Mouse (Mus musculus) MEL (cell line): ENCODE measurements around the gene Iapp. TPM values are rescaled to one million over a fixed set of nuclear protein-coding genes. Genes with fewer than 3 reads are reported as not detected.
A peak's percentile ranks its signal among the peaks of the same experiment; 100 is the strongest.

Experiments used
- DNase-seq: peaks from one replicate; pipeline ENCODE4 v3.0.0; 2011; ENCODE audit warnings: low read depth, low spot score
- H3K27ac ChIP-seq: 2 replicates; pipeline ENCODE4 v1.5.1; 2012; ENCODE audit warnings: low read depth, mild to moderate bottlenecking, control low read depth, low read length, moderate library complexity; ENCODE audit not compliant: control insufficient read depth
- H3K27me3 ChIP-seq, 2 experiments: fragments of 150-350 bp in 1 of 2; sonication (generic) in 1 of 2; 2 replicates each; pipeline ENCODE4 v1.6.1; 2012; ENCODE audit warnings: low read length in 2 of 2, mild to moderate bottlenecking in 2 of 2, improper control_type of control experiment in 1 of 2, moderate library complexity in 1 of 2; ENCODE audit not compliant: insufficient read depth in 2 of 2, control insufficient read depth in 1 of 2
- H3K36me3 ChIP-seq, 2 experiments: 2 replicates each; pipeline ENCODE4 v1.6.1; 2012 to 2014; ENCODE audit warnings: low read length in 2 of 2, improper control_type of control experiment in 1 of 2, inconsistent platforms in 1 of 2, mild to moderate bottlenecking in 1 of 2; ENCODE audit not compliant: insufficient read depth in 2 of 2, control insufficient read depth in 1 of 2
- H3K4me1 ChIP-seq, 2 experiments: fragments of 150-350 bp in 1 of 2; sonication (generic) in 1 of 2; 2 replicates each; pipeline ENCODE4 v1.6.1; 2012; ENCODE audit warnings: low read length in 2 of 2, improper control_type of control experiment in 1 of 2, mild to moderate bottlenecking in 1 of 2; ENCODE audit not compliant: insufficient read depth in 2 of 2, control insufficient read depth in 1 of 2
- H3K4me3 ChIP-seq, 2 experiments: fragments of 150-350 bp in 1 of 2; sonication (generic) in 1 of 2; 2 replicates each; pipeline ENCODE4 v1.5.1; 2012; ENCODE audit warnings: low read depth in 2 of 2, low read length in 2 of 2, mild to moderate bottlenecking in 2 of 2, moderate library complexity in 2 of 2, control low read depth in 1 of 2, improper control_type of control experiment in 1 of 2; ENCODE audit not compliant: control insufficient read depth in 1 of 2, insufficient read depth in 1 of 2
- H3K79me2 ChIP-seq: 2 replicates; pipeline ENCODE4 v1.6.1; 2012; ENCODE audit warnings: mild to moderate bottlenecking, low read length, moderate library complexity; ENCODE audit not compliant: control insufficient read depth, poor library complexity, insufficient read depth
- H3K9ac ChIP-seq: 2 replicates; pipeline ENCODE4 v1.6.1; 2012; ENCODE audit warnings: low read depth, mild to moderate bottlenecking, control low read depth, low read length, moderate library complexity; ENCODE audit not compliant: control insufficient read depth, poor library complexity, severe bottlenecking
- H3K9me3 ChIP-seq: fragments of 150-350 bp; sonication (generic); replicated peaks from 2 replicates; pipeline ENCODE4 v1.6.1; 2012; ENCODE audit warnings: mild to moderate bottlenecking, low read length, improper control_type of control experiment, moderate library complexity; ENCODE audit not compliant: insufficient read depth
- BHLHE40 ChIP-seq: IDR thresholded peaks from 2 replicates; pipeline ENCODE4 v1.6.1; 2012; ENCODE audit warnings: low read depth, mild to moderate bottlenecking, inconsistent platforms, low read length, improper control_type of control experiment, borderline replicate concordance
- CHD2 ChIP-seq: IDR thresholded peaks from 2 replicates; pipeline ENCODE4 v1.6.1; 2011; ENCODE audit warnings: low read length, improper control_type of control experiment
- EP300 ChIP-seq, 2 experiments: IDR thresholded peaks; 2 replicates each; pipeline ENCODE4 v1.6.1; 2011; ENCODE audit warnings: improper control_type of control experiment in 2 of 2, low read length in 2 of 2, low read depth in 1 of 2, mild to moderate bottlenecking in 1 of 2
- ETS1 ChIP-seq: IDR thresholded peaks from 2 replicates; pipeline ENCODE4 v1.6.1; 2012; ENCODE audit warnings: low read depth, mild to moderate bottlenecking, inconsistent platforms, low read length, improper control_type of control experiment, moderate library complexity
- GATA1 ChIP-seq: IDR thresholded peaks from 2 replicates; pipeline ENCODE4 v1.6.1; 2011; ENCODE audit warnings: low read depth, low read length, improper control_type of control experiment
- HCFC1 ChIP-seq: IDR thresholded peaks from 2 replicates; pipeline ENCODE4 v1.6.1; 2012; ENCODE audit warnings: low read depth, mild to moderate bottlenecking, inconsistent platforms, low read length, improper control_type of control experiment, moderate library complexity
- KAT2A ChIP-seq: conservative IDR thresholded peaks from 2 replicates; pipeline ENCODE4 v1.6.1; 2012; ENCODE audit warnings: low read depth, low read length, improper control_type of control experiment, inconsistent platforms
- MAFK ChIP-seq: IDR thresholded peaks from 2 replicates; pipeline ENCODE4 v1.6.1; 2011; ENCODE audit warnings: low read depth, mild to moderate bottlenecking, low read length, improper control_type of control experiment, borderline replicate concordance
- MAX ChIP-seq: IDR thresholded peaks from 2 replicates; pipeline ENCODE4 v1.6.1; 2011; ENCODE audit warnings: low read length, improper control_type of control experiment
- MYB ChIP-seq: IDR thresholded peaks from 2 replicates; pipeline ENCODE4 v1.6.1; 2011; ENCODE audit warnings: mild to moderate bottlenecking, low read depth, low read length, improper control_type of control experiment
- MYC ChIP-seq: IDR thresholded peaks from 2 replicates; pipeline ENCODE4 v1.6.1; 2011; ENCODE audit warnings: low read depth, mild to moderate bottlenecking, low read length, improper control_type of control experiment, moderate library complexity
- NRF1 ChIP-seq: IDR thresholded peaks from 2 replicates; pipeline ENCODE4 v1.6.1; 2014; ENCODE audit warnings: low read depth, mild to moderate bottlenecking, inconsistent platforms, low read length, improper control_type of control experiment, moderate library complexity; ENCODE audit not compliant: poor library complexity, insufficient read depth, severe bottlenecking
- POLR2AphosphoS2 ChIP-seq: IDR thresholded peaks from 2 replicates; pipeline ENCODE4 v1.6.1; 2011; ENCODE audit warnings: low read length, improper control_type of control experiment
- POLR2AphosphoS5 ChIP-seq: IDR thresholded peaks from 2 replicates; pipeline ENCODE4 v1.6.1; 2012; ENCODE audit warnings: low read depth, borderline replicate concordance, mild to moderate bottlenecking, inconsistent platforms, low read length, moderate library complexity, mixed read lengths
- RCOR1 ChIP-seq: IDR thresholded peaks from 2 replicates; pipeline ENCODE4 v1.6.1; 2012; ENCODE audit warnings: low read depth, mild to moderate bottlenecking, inconsistent platforms, low read length, improper control_type of control experiment
- SIN3A ChIP-seq: IDR thresholded peaks from 2 replicates; pipeline ENCODE4 v1.6.1; 2012; ENCODE audit warnings: low read length, improper control_type of control experiment, inconsistent platforms
- SMC3 ChIP-seq: IDR thresholded peaks from 2 replicates; pipeline ENCODE4 v1.6.1; 2011; ENCODE audit warnings: low read depth, low read length, improper control_type of control experiment
- TAL1 ChIP-seq: IDR thresholded peaks from 2 replicates; pipeline ENCODE4 v1.6.1; 2012; ENCODE audit warnings: mild to moderate bottlenecking, inconsistent platforms, low read length, moderate library complexity, mixed read lengths
- TCF12 ChIP-seq: IDR thresholded peaks from 2 replicates; pipeline ENCODE4 v1.6.1; 2014; ENCODE audit warnings: low read depth, mild to moderate bottlenecking, inconsistent platforms, low read length, improper control_type of control experiment, moderate library complexity
- ZMIZ1 ChIP-seq: IDR thresholded peaks from 2 replicates; pipeline ENCODE4 v1.6.1; 2012; ENCODE audit warnings: low read depth, mild to moderate bottlenecking, inconsistent platforms, low read length, improper control_type of control experiment, moderate library complexity
- ZNF384 ChIP-seq: IDR thresholded peaks from 2 replicates; pipeline ENCODE4 v1.6.1; 2012; ENCODE audit warnings: low read depth, mild to moderate bottlenecking, inconsistent platforms, low read length, improper control_type of control experiment
- polyA plus RNA-seq, 2 experiments: library from polyadenylated mRNA; stranded (reverse) in 1 of 2; unstranded in 1 of 2; fragments of >175 nt in 1 of 2; fragments of >200 nt in 1 of 2; gene quantifications; 2 replicates each; pipeline versions ENCODE4 v1.2.1 to v1.2.4; 2012; ENCODE audit warnings: low replicate concordance in 2 of 2, low read depth in 1 of 2; ENCODE audit not compliant: insufficient read length in 2 of 2, insufficient read depth in 1 of 2, missing spikeins in 1 of 2
- total RNA-seq: library from RNA; depleted of rRNA; stranded (reverse); fragments of 300-350 nt; gene quantifications from 2 replicates; pipeline ENCODE4 v1.2.3, GENCODE M21; 2012

Gene Iapp
- total and polyA plus RNA-seq, 3 experiments, result not detected

DNA sequence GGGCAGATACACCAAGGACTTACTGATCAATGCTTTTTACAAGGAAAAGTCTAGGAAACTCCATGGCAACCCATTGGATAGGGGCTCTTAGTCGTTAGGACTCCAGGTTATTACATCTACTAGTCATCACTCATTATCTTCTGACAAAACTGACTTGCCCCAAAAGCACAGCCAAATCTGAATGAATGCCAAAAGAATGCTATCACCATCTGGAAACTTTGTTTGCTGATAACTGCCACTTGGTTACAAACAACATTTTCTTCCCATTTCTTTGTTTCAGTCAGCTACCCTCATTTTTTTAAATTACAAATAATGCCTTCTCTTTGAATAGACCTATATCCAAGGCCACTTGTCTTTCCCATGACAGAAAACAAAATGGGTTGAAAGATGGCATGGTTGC, 31.0 kb downstream of the Iapp start:
- peaks cover 22 to 23% of the 10 kb centered on the region in 2 experiments for H3K4me1 ChIP-seq
- no peaks in the 10 kb centered on the region for H3K9me3 ChIP-seq
- no peak overlapping the region for H3K9ac ChIP-seq
- no peak overlapping the region; the same call in 1 of the 2 replicates for H3K27ac ChIP-seq
- H3K27me3 ChIP-seq, result no peaks in the 10 kb centered on the region; a peak in 1 of 4 replicates
- DNase-seq, result peak; percentile 28
- H3K36me3 ChIP-seq, result peaks cover 0 to 7% of the 10 kb centered on the region in 2 experiments; a peak in 2 of 4 replicates
- H3K79me2 ChIP-seq, result no peaks in the 10 kb centered on the region
- TF ChIP-seq BHLHE40 (peak; percentile 14; the same call in 1 of the 2 replicates), EP300 (IDR thresholded peaks at IDR 0.05; ENCODE audit: low read depth in 1 of 2, low read length in 2 of 2) (peak; percentile 50 to 64; a peak in 3 of 4 replicates), ZNF384 (0 out of 2 replicates have a peak, but pooled peaks have one; percentile 48), SIN3A (peak; percentile 31; the same call in 1 of the 2 replicates), TAL1 (no peak), RCOR1 (peak; percentile 77), GATA1 (0 out of 2 replicates have a peak, but pooled peaks have one; percentile 37), POLR2AphosphoS5 (no peak), TCF12 (peak; percentile 71), ETS1 (peak; percentile 84)
- no peak overlapping the region for H3K4me3 ChIP-seq

DNA sequence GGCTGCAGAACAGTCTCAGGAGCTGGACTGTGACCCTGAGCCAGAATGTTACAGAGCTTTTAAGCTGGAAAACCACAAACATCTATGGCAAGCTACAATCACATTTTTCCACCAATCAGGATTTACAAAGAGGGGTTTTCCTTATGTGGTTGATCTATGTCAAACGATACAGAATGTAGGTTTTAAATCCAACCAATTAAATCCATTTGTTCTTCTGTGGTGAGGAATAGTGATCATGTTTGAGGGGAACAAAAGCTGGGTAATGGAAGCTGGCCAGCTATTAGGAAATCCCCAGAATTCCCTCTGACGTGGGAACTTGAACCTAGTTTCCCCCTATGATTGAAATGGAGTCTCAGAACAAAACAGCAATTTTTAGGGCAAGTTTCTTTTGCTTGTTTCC, 40.7 kb downstream of the Iapp start:
- H3K27ac ChIP-seq, result no peak overlapping the region
- no peaks in the 10 kb centered on the region for H3K4me1 ChIP-seq
- no peaks in the 10 kb centered on the region for H3K36me3 ChIP-seq
- H3K27me3 ChIP-seq, result peaks cover 0 to 2% of the 10 kb centered on the region in 2 experiments; a peak in 2 of 4 replicates
- no peak overlapping the region for H3K9ac ChIP-seq
- H3K4me3 ChIP-seq, result no peak overlapping the region
- no peaks in the 10 kb centered on the region for H3K79me2 ChIP-seq
- no peak for DNase-seq
- H3K9me3 ChIP-seq, result no peaks in the 10 kb centered on the region
- TF ChIP-seq ZMIZ1 (no peak), SIN3A (no peak), MYB (no peak), MYC (no peak), NRF1 (no peak), HCFC1 (no peak), TAL1 (no peak), CHD2 (no peak), SMC3 (no peak), KAT2A (no peak), MAX (no peak), POLR2AphosphoS2 (no peak), RCOR1 (no peak), MAFK (no peak), BHLHE40 (no peak)
- TF ChIP-seq, all 39 proteins: peak for 0
